Mouse (Mus musculus) testis, adult 2 months (tissue): ENCODE results near the gene Tbl1x.

Experiments
- CTCF ChIP-seq: fragments of 200-500 bp; IDR thresholded peaks from 2 replicates; pipeline ENCODE4 v1.5.1; 2012; ENCODE audit warnings: low read depth, mild to moderate bottlenecking, inconsistent platforms, low read length, moderate library complexity; ENCODE audit not compliant: control insufficient read depth, insufficient read depth, insufficient replicate concordance
- POLR2A ChIP-seq: fragments of 200-500 bp; IDR thresholded peaks from 2 replicates; pipeline ENCODE4 v1.6.1; 2012; ENCODE audit warnings: low read depth, mild to moderate bottlenecking, inconsistent platforms, low read length, moderate library complexity; ENCODE audit not compliant: control insufficient read depth

GRCm38 (mm10) chrX:77607488-77607887 is 96.7 kb downstream of the Tbl1x start:
- no peak for TF ChIP-seq CTCF
- TF ChIP-seq POLR2A, result no peak
